ENCODE assay signal across 21 mouse cellular contexts in genomic region chr8:55476923-55477322, GRCm38 (mm10).
DNase-seq lines count a peak whose midpoint lies in the region; TF ChIP-seq lines count a peak whose summit lies in the region.
"Had no signal": no experiment of that assay in that cellular context is flagged by ENCODE, and none has a peak within 500 bp of the region (broad histone marks: within the 10 kb centered on the region; RNA-seq: fewer than 3 reads in every experiment).

No protein-coding gene starts in this region.

- DNase-seq in heart, postnatal 25 days (ENCODE audit: low spot score) = peak; percentile 3
- no peak for DNase-seq in heart, adult 8-10 months (ENCODE audit: low spot score)
- DNase-seq in lung, postnatal 25 days (ENCODE audit: low spot score) = peak; percentile 1
- DNase-seq in lung, adult 2 months = no peak
- DNase-seq in urinary bladder, postnatal 10 days (ENCODE audit: low spot score) = peak; percentile 11
- DNase-seq in urinary bladder, postnatal 36 days (ENCODE audit: low spot score in 2 of 2) = no peak
- DNase-seq: adrenal gland, adult 2 months; adrenal gland, postnatal 10 days; adrenal gland, postnatal 25 days; cerebellum, adult 11 months; cerebellum, adult 18-20 months; cerebellum, adult 8-10 months; cerebellum, adult 9-11 months; cerebellum, postnatal 14 days; cerebellum, postnatal 36 days; embryo, embryonic 11 days had no signal

- H3K4me3 ChIP-seq in lung, adult 2 months (replicated peaks; ENCODE audit: extremely low read depth, low read depth, low read length) = no peak overlapping the region
- H3K4me3 ChIP-seq: embryonic facial prominence, embryonic 13.5 days; embryonic facial prominence, embryonic 15.5 days; erythroblast, embryonic 14.5 days; forebrain, embryonic 10.5 days; forebrain, embryonic 12.5 days had no signal

- 56% methylated on average over 1 of the region's 1 CpGs for WGBS in lung, adult 2 months

- intact Hi-C loops in heart, postnatal 25 days (cut with DNase I) = loop anchor here (5.0 kb wide), 1 partner anchor 135 kb away; no protein-coding TSS in a partner anchor

- TF ChIP-seq CTCF in lung, adult 2 months (IDR thresholded peaks at IDR 0.05; ENCODE audit: insufficient read depth, low read length) = no peak

- TF ChIP-seq POLR2A in lung, adult 2 months (IDR thresholded peaks at IDR 0.05; ENCODE audit: borderline replicate concordance, extremely low read depth, low read depth, low read length) = no peak

- no peaks in the 10 kb centered on the region for H3K4me1 ChIP-seq in lung, adult 2 months (ENCODE audit: control insufficient read depth, insufficient read depth, low read length)
- H3K4me1 ChIP-seq: embryonic facial prominence, embryonic 13.5 days; embryonic facial prominence, embryonic 15.5 days; forebrain, embryonic 10.5 days; forebrain, embryonic 12.5 days had no signal

Comparison
In these comparisons a context has a peak if more than half of its experiments do, and no peak if none do; other contexts are left out.
1. DNase-seq: peak in heart, postnatal 25 days (single experiment), lung, postnatal 25 days (single experiment) and urinary bladder, postnatal 10 days (single experiment); none in heart, adult 8-10 months (single experiment), lung, adult 2 months (single experiment) and urinary bladder, postnatal 36 days (0 of 2).